Mouse (Mus musculus): ENCODE measurements around the gene Ano1. TPM values are rescaled to one million over a fixed set of nuclear protein-coding genes. Genes with fewer than 3 reads are reported as not detected.

Gene Ano1
- polyA plus RNA-seq, 1 experiment, result 1.5 TPM

DNA sequence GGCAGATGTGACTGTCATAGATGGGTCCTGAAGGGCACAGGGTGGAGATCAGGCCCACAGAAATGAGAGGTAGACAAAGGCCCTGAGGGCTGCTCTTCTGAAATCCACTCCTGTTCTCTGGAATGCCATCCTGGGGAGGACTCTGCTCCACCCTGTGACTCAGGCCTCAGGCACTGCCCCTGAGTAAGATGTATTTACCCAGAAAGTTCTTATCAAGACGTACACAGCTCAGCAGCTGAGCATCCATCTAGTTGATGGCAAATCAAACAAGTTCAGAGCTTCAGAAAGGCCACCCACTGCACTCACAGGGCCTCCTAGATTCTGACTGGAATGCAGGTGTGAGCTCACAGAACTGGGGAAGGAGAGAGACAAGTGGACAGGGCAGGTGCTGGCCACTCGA, 4.0 kb downstream of the Ano1 start:
- H3K4me3 ChIP-seq (replicated peaks; ENCODE audit: control insufficient read depth, low read depth, low read length), result no peak overlapping the region
- no peaks in the 10 kb centered on the region for H3K4me1 ChIP-seq (ENCODE audit: control insufficient read depth, insufficient read depth, low read length)
- 63% methylated on average over 2 of the region's 2 CpGs for WGBS
- no peak overlapping the region for H3K27ac ChIP-seq (ENCODE audit: control insufficient read depth, insufficient read depth, low read depth, low read length, poor library complexity)
- TF ChIP-seq POLR2A (IDR thresholded peaks at IDR 0.05; ENCODE audit: borderline replicate concordance, control insufficient read depth, low read depth, low read length), result no peak
- no peak for TF ChIP-seq CTCF (IDR thresholded peaks at IDR 0.05; ENCODE audit: control insufficient read depth, insufficient read depth, low read length)

DNA sequence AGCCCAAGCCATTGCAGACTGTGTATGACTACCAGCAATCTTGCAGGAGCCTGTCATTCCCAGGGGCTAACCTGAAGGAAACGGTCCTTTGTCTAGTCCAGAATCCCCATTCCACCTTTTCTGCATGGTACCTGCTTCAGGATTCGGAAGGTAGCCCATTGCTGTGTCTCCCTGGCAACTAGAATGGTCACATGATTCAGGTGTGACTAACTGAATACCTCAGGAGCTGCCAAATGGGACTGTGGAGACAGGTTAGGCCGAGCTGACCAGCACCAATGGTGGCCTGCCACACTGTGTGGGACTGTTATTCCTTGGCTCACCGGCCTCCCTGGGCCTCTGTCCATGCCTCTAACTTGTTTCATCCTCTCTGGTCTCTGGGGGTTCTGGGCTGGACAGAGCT, 5.3 kb downstream of the Ano1 start:
- no peaks in the 10 kb centered on the region for H3K4me1 ChIP-seq (ENCODE audit: control insufficient read depth, insufficient read depth, low read length)
- H3K27ac ChIP-seq (ENCODE audit: control insufficient read depth, insufficient read depth, low read depth, low read length, poor library complexity), result no peak overlapping the region
- H3K4me3 ChIP-seq (replicated peaks; ENCODE audit: control insufficient read depth, low read depth, low read length), result no peak overlapping the region
- TF ChIP-seq POLR2A (IDR thresholded peaks at IDR 0.05; ENCODE audit: borderline replicate concordance, control insufficient read depth, low read depth, low read length) (no peak), CTCF (IDR thresholded peaks at IDR 0.05; ENCODE audit: control insufficient read depth, insufficient read depth, low read length) (no peak)
- 73% methylated on average over 4 of the region's 4 CpGs for WGBS

DNA sequence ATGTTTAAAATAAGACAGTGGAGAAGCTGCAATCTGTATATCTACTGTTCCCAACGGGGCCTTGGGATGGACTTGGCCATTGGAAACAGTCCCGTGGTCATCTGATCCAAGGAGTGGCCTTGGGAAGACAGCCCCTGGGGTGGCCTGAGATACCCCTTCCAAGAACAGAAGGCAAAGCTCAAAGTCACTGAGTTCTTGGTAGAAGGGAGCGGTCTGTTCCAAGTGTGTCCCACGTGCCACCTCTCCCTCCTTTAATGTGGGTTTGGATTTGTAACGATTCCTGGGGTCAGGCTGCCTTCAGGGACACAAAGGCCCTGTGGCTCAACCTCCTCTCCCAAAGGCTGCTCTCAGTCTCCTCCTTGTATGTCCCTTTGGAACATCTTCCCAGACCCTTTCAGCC, 7.9 kb downstream of the Ano1 start:
- Histone ChIP-seq H3K27ac (ENCODE audit: control insufficient read depth, insufficient read depth, low read depth, low read length, poor library complexity) (no peak overlapping the region), H3K4me3 (replicated peaks; ENCODE audit: control insufficient read depth, low read depth, low read length) (no peak overlapping the region), H3K4me1 (ENCODE audit: control insufficient read depth, insufficient read depth, low read length) (no peaks in the 10 kb centered on the region)
- TF ChIP-seq POLR2A (IDR thresholded peaks at IDR 0.05; ENCODE audit: borderline replicate concordance, control insufficient read depth, low read depth, low read length), result no peak
- TF ChIP-seq CTCF (IDR thresholded peaks at IDR 0.05; ENCODE audit: control insufficient read depth, insufficient read depth, low read length), result no peak
- WGBS, result 73% methylated on average over 5 of the region's 5 CpGs

DNA sequence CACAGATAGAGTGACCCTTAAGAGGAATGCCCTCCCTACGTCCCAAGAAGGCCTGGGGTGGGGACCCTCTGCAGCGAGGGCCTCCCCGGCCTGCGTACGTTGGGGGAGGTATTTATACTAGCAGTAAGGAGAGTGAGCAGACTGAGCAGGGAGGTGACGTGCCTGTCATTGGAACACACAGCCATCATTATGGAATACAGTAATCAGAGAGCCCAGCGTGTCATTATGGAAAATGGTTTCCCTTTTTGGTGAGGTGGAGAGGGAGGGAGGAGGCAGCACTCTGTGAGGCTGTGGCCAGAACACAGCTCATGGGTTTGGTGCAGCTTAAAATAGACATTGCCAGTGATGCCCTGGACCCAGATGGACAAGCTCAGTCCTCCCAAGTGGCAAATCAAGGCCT, 11.1 kb downstream of the Ano1 start:
- 78% methylated on average over 7 of the region's 7 CpGs for WGBS
- Histone ChIP-seq H3K27ac (ENCODE audit: control insufficient read depth, insufficient read depth, low read depth, low read length, poor library complexity) (no peak overlapping the region), H3K4me1 (ENCODE audit: control insufficient read depth, insufficient read depth, low read length) (no peaks in the 10 kb centered on the region), H3K4me3 (replicated peaks; ENCODE audit: control insufficient read depth, low read depth, low read length) (no peak overlapping the region)
- TF ChIP-seq POLR2A (IDR thresholded peaks at IDR 0.05; ENCODE audit: borderline replicate concordance, control insufficient read depth, low read depth, low read length) (no peak), CTCF (IDR thresholded peaks at IDR 0.05; ENCODE audit: control insufficient read depth, insufficient read depth, low read length) (no peak)

DNA sequence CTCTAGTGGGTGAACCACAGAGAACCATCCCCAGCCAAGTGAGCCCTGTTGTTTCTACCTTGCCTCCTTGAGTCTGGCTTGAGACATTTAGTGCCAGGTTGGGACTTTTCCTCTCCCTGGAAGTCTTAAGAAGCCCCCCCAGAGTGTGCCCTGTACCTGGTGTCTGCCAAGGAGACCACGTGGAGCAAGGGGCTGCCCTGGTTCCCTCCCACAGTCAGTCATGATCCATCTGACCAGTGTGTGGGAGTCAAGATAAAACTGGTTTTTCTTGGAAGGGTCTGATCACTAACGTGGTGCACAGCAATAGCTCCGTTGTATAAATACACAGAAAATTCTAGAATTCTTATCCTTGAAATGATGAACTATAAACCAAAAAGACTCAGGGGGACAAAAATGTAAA, 12.0 kb downstream of the Ano1 start:
- Histone ChIP-seq H3K27ac (ENCODE audit: control insufficient read depth, insufficient read depth, low read depth, low read length, poor library complexity) (no peak overlapping the region), H3K4me1 (ENCODE audit: control insufficient read depth, insufficient read depth, low read length) (no peaks in the 10 kb centered on the region), H3K4me3 (replicated peaks; ENCODE audit: control insufficient read depth, low read depth, low read length) (no peak overlapping the region)
- WGBS, result 33% methylated on average over 3 of the region's 3 CpGs
- TF ChIP-seq CTCF (IDR thresholded peaks at IDR 0.05; ENCODE audit: control insufficient read depth, insufficient read depth, low read length) (no peak), POLR2A (IDR thresholded peaks at IDR 0.05; ENCODE audit: borderline replicate concordance, control insufficient read depth, low read depth, low read length) (no peak)

DNA sequence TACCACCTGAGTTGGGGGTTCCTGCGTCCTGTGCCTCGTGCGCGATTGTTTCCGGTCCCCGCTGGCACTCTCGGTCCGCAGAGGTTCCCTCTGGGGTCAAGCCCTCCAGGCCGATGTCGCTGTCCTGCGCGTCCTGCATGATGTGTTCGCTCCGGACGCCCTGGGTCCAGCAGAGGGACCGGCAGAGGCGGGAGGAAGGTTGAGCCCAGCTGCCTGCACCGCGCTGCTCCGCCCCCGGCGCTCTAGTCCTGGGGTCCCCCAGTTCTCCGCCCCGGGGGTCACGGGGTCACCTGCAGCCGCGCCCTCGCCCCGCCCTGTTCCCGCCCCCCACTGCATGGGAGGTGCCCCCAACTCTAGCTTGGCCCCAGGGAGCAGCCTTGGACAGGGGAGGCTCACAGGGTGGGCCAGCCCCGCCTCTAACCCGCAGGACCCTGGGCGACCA, 13.4 kb downstream of the Ano1 start:
- no peak for TF ChIP-seq CTCF (IDR thresholded peaks at IDR 0.05; ENCODE audit: control insufficient read depth, insufficient read depth, low read length)
- TF ChIP-seq POLR2A (IDR thresholded peaks at IDR 0.05; ENCODE audit: borderline replicate concordance, control insufficient read depth, low read depth, low read length), result no peak
- Histone ChIP-seq H3K4me3 (replicated peaks; ENCODE audit: control insufficient read depth, low read depth, low read length) (no peak overlapping the region), H3K4me1 (ENCODE audit: control insufficient read depth, insufficient read depth, low read length) (no peaks in the 10 kb centered on the region), H3K27ac (ENCODE audit: control insufficient read depth, insufficient read depth, low read depth, low read length, poor library complexity) (no peak overlapping the region)
- WGBS, result 2% methylated on average over 32 of the region's 33 CpGs

DNA sequence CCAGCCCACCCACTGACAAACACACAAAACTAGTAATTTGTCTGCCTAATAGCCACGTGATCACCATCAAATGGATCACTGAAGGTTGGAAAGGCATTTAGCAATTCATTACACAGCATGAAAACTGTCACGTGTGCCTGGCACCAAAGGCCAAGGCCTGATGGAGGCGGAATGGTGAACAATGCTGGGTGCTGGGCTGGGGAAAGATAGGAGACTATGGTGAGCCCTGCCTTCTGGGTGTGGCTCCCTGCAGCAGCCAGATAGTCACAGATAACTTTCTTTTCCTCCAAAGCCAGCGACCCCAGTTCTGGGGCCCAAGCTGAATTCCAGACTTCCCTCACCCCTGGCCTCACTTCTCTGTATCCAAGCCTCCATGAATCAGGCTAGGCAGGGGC, 19.9 kb downstream of the Ano1 start:
- WGBS, result 49% methylated on average over 4 of the region's 4 CpGs
- Histone ChIP-seq H3K4me1 (ENCODE audit: control insufficient read depth, insufficient read depth, low read length) (no peaks in the 10 kb centered on the region; the same call in 1 of the 2 replicates), H3K27ac (ENCODE audit: control insufficient read depth, insufficient read depth, low read depth, low read length, poor library complexity) (no peak overlapping the region), H3K4me3 (replicated peaks; ENCODE audit: control insufficient read depth, low read depth, low read length) (no peak overlapping the region)
- TF ChIP-seq POLR2A (IDR thresholded peaks at IDR 0.05; ENCODE audit: borderline replicate concordance, control insufficient read depth, low read depth, low read length), result no peak

DNA sequence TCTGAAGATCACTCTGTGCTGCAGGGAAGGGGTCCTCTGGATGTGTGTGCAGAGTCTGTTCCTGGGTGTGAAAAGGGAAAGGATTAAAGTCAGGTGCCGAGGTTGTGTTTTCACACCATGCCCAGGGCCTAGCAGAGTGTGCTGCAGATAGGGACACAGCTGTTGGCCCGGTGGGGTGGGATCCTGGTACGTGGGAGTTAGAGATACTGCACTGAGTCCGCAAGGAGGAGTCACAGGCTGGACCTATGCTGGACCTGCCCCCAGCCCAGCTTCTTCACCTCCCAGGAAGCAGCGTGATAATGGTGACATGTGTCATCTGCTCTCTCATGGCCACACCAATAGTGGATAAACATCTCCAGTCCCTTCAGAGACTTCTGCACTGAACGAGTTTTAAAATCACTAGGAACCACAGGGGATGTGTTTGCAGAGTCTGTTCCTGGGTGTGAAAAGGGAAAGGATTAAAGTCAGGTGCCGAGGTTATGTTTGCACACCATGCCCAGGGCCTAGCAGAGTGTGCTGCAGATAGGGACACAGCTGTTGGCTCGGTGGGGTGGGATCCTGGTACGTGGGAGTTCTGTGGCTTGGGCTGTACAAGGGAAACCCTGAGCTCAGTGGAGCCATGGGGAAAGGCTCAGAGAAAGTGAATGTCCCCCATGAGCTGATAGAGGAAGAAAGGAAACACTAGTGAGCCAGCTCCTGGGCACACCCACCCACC, 20.4 kb downstream of the Ano1 start:
- H3K27ac ChIP-seq (ENCODE audit: control insufficient read depth, insufficient read depth, low read depth, low read length, poor library complexity), result 0 out of 2 replicates have a peak overlapping the region, but pooled peaks have one; percentile 26
- WGBS, result 49% methylated on average over 9 of the region's 9 CpGs
- H3K4me1 ChIP-seq (ENCODE audit: control insufficient read depth, insufficient read depth, low read length), result no peaks in the 10 kb centered on the region; the same call in 1 of the 2 replicates
- no peak overlapping the region for H3K4me3 ChIP-seq (replicated peaks; ENCODE audit: control insufficient read depth, low read depth, low read length)
- TF ChIP-seq CTCF (IDR thresholded peaks at IDR 0.05; ENCODE audit: control insufficient read depth, insufficient read depth, low read length), result no peak
- no peak for TF ChIP-seq POLR2A (IDR thresholded peaks at IDR 0.05; ENCODE audit: borderline replicate concordance, control insufficient read depth, low read depth, low read length)

DNA sequence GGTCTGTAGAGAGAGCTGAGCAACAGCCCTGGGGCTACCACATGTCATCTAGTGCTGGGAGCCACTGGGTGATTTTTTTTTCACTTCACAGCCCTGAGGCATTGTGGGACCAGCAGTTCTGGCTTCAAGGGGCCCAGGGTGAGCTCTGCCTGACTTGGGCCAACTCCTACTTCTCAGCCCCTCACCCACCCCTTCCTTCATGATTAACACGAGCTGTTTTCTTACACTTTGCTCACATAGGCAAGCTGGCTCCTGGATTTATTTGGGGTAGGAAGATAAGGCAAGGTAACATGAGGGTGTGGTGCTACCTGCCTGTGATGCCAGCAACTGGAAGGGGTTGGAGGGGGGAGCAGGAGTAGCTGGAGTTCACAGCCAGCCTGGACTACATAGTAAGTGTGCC, 27.5 kb downstream of the Ano1 start:
- Histone ChIP-seq H3K27ac (ENCODE audit: control insufficient read depth, insufficient read depth, low read depth, low read length, poor library complexity) (no peak overlapping the region), H3K4me1 (ENCODE audit: control insufficient read depth, insufficient read depth, low read length) (no peaks in the 10 kb centered on the region), H3K4me3 (replicated peaks; ENCODE audit: control insufficient read depth, low read depth, low read length) (no peak overlapping the region)
- WGBS, result 54% methylated on average over 1 of the region's 1 CpGs
- TF ChIP-seq POLR2A (IDR thresholded peaks at IDR 0.05; ENCODE audit: borderline replicate concordance, control insufficient read depth, low read depth, low read length), result no peak
- TF ChIP-seq CTCF (IDR thresholded peaks at IDR 0.05; ENCODE audit: control insufficient read depth, insufficient read depth, low read length), result no peak

Data from bone marrow, adult 2 months (tissue).